Mouse (Mus musculus) kidney, adult 2 months (tissue): ENCODE results near the gene Ttc7.

ENCODE experiments used
- CTCF ChIP-seq: fragments of 200-500 bp; conservative IDR thresholded peaks from 2 replicates; pipeline ENCODE4 v1.5.1; 2011; ENCODE audit warnings: low read depth, mild to moderate bottlenecking, control low read depth, low read length, moderate library complexity, mixed read lengths; ENCODE audit not compliant: insufficient read depth, insufficient read length
- POLR2A ChIP-seq: fragments of 200-500 bp; IDR thresholded peaks from one replicate; pipeline ENCODE4 v1.6.1; 2011; ENCODE audit warnings: low read depth, low read length, control low read depth

- TF ChIP-seq CTCF (no peak), POLR2A (no peak)
Measured at GRCm38 (mm10) chr17:87391242-87391641, 108.6 kb downstream of the Ttc7 start.
